Mouse (Mus musculus) gastrocnemius, postnatal 4 days (tissue): ENCODE measurements around the gene Mcm10. TPM values are rescaled to one million over a fixed set of nuclear protein-coding genes. Genes with fewer than 3 reads are reported as not detected.
A peak's percentile ranks its signal among the peaks of the same experiment; 100 is the strongest.

ENCODE experiments used
- DNase-seq, 2 experiments: peaks; one replicate each; pipeline ENCODE4 v3.0.0; 2021 to 2022; ENCODE audit warnings: low spot score in 2 of 2, mixed read lengths in 2 of 2
- long read RNA-seq, 2 experiments: library from polyadenylated mRNA; stranded (forward); transcript quantifications; one replicate each; pipeline ENCODE4 v2.0.0; 2021
- total RNA-seq, 2 experiments: library from RNA; stranded (reverse); gene quantifications; 2 replicates each; pipeline ENCODE4 v1.2.3; 2021

The Mcm10 gene
- 1 to 10 TPM; 6.6 to 9.2 TPM for total RNA-seq
- long read RNA-seq, experiment 1, partial matches to known transcripts = 0 of 7 reads
- long read RNA-seq, experiment 1, other reads (novel, unspliced or antisense) = 0 of 7 reads
- long read RNA-seq, experiment 2, partial matches to known transcripts = 2 of 7 reads
- long read RNA-seq, experiment 2, other reads (novel, unspliced or antisense) = 1 of 7 reads

- DNase-seq = peak; percentile 89 to 93
These were observed at the start of gene Mcm10 for GRCm38 (mm10) chr2:5012491-5013324. TSS of gene Mcm10 (minus strand) at chr2:5012791.

- no peak for DNase-seq
These were observed 48.6 kb upstream of the Mcm10 start for GRCm38 (mm10) chr2:5061133-5061708.

- no peak for DNase-seq
These were observed 47.4 kb upstream of the Mcm10 start for GRCm38 (mm10) chr2:5059997-5060396.

GRCm38 (mm10) chr2:5058436-5058835, 45.8 kb upstream of the Mcm10 start:
- DNase-seq = no peak

GRCm38 (mm10) chr2:5050562-5050961, 38.0 kb upstream of the Mcm10 start:
- no peak for DNase-seq

GRCm38 (mm10) chr2:5047016-5047415, 34.4 kb upstream of the Mcm10 start:
- DNase-seq = no peak

GRCm38 (mm10) chr2:5045269-5045965, 32.8 kb upstream of the Mcm10 start:
- no peak for DNase-seq

GRCm38 (mm10) chr2:5044321-5044720, 31.7 kb upstream of the Mcm10 start:
- DNase-seq = no peak

GRCm38 (mm10) chr2:5043476-5043761, 30.8 kb upstream of the Mcm10 start:
- DNase-seq = no peak

GRCm38 (mm10) chr2:5042616-5043475, 30.3 kb upstream of the Mcm10 start:
- no peak for DNase-seq

GRCm38 (mm10) chr2:5041854-5042253, 29.3 kb upstream of the Mcm10 start:
- DNase-seq = no peak

GRCm38 (mm10) chr2:5040281-5041161, 27.9 kb upstream of the Mcm10 start:
- DNase-seq = no peak

GRCm38 (mm10) chr2:5039350-5040170, 27.0 kb upstream of the Mcm10 start:
- no peak for DNase-seq

- no peak for DNase-seq
These were observed 25.7 kb upstream of the Mcm10 start for GRCm38 (mm10) chr2:5038320-5038719.

- DNase-seq = no peak
These were observed 24.8 kb upstream of the Mcm10 start for GRCm38 (mm10) chr2:5037390-5037789.

- DNase-seq = no peak
These were observed 24.0 kb upstream of the Mcm10 start for GRCm38 (mm10) chr2:5036411-5037076.

GRCm38 (mm10) chr2:5035241-5035640, 22.6 kb upstream of the Mcm10 start:
- no peak for DNase-seq

- no peak for DNase-seq
These were observed 22.2 kb upstream of the Mcm10 start for GRCm38 (mm10) chr2:5034801-5035200.
